Mouse (Mus musculus) hindbrain, embryonic 10.5 days (tissue): ENCODE results near the gene Sorcs2. TPM values are rescaled to one million over a fixed set of nuclear protein-coding genes. Genes with fewer than 3 reads are reported as not detected.

ENCODE experiments used
- DNase-seq: peaks from one replicate; pipeline ENCODE4 v3.0.0-alpha.2; 2017; ENCODE audit warnings: low spot score
- H3K27ac ChIP-seq: fragments of 300-500 bp; sonication (generic); 2 replicates; pipeline ENCODE4 v1.5.1; 2016; ENCODE audit warnings: mild to moderate bottlenecking, moderate library complexity
- H3K27me3 ChIP-seq: fragments of 300-500 bp; sonication (generic); 2 replicates; pipeline ENCODE4 v1.6.1; 2016; ENCODE audit warnings: mild to moderate bottlenecking; ENCODE audit not compliant: poor library complexity, insufficient read depth, severe bottlenecking
- H3K36me3 ChIP-seq: fragments of 300-500 bp; sonication (generic); 2 replicates; pipeline ENCODE4 v1.6.1; 2016; ENCODE audit warnings: mild to moderate bottlenecking, moderate library complexity
- H3K4me1 ChIP-seq: fragments of 300-500 bp; sonication (generic); replicated peaks from 2 replicates; pipeline ENCODE4 v1.6.1; 2016; ENCODE audit warnings: mild to moderate bottlenecking
- H3K4me3 ChIP-seq: fragments of 300-500 bp; sonication (generic); 2 replicates; pipeline ENCODE4 v1.5.1; 2016; ENCODE audit warnings: mild to moderate bottlenecking, moderate library complexity
- H3K9me3 ChIP-seq: fragments of 300-500 bp; sonication (generic); 2 replicates; pipeline ENCODE4 v1.6.1; 2016; ENCODE audit warnings: mild to moderate bottlenecking, moderate library complexity
- whole genome bisulfite sequencing: fragments of 180-500 bp; shearing (Covaris S2); methylation state at CpG from one replicate; pipeline ENCODE4 v1.1.7; 2016; 5-methylcytosine and 5-hydroxymethylcytosine counted together
- polyA plus RNA-seq: library from polyadenylated mRNA; unstranded; fragments of >200 nt; fragmentation: Nextera tagmentation; extraction: Ambion mirVana; gene quantifications from 2 replicates; pipeline ENCODE4 v1.2.1, GENCODE M21; 2016

The Sorcs2 gene
- polyA plus RNA-seq, 1 experiment from 2014 or later: 10.5 TPM

GRCm38 (mm10) chr5:36039596-36039995, 358.3 kb downstream of the Sorcs2 start:
- whole genome bisulfite sequencing: 97% methylated on average over 5 of the region's 5 CpGs
- Histone ChIP-seq H3K9me3 (no peaks in the 10 kb centered on the region), H3K36me3 (no peaks in the 10 kb centered on the region), H3K4me3 (no peak overlapping the region), H3K27me3 (no peaks in the 10 kb centered on the region), H3K27ac (no peak overlapping the region), H3K4me1 (peaks cover 20% of the 10 kb centered on the region)
- no peak for DNase-seq

DNA sequence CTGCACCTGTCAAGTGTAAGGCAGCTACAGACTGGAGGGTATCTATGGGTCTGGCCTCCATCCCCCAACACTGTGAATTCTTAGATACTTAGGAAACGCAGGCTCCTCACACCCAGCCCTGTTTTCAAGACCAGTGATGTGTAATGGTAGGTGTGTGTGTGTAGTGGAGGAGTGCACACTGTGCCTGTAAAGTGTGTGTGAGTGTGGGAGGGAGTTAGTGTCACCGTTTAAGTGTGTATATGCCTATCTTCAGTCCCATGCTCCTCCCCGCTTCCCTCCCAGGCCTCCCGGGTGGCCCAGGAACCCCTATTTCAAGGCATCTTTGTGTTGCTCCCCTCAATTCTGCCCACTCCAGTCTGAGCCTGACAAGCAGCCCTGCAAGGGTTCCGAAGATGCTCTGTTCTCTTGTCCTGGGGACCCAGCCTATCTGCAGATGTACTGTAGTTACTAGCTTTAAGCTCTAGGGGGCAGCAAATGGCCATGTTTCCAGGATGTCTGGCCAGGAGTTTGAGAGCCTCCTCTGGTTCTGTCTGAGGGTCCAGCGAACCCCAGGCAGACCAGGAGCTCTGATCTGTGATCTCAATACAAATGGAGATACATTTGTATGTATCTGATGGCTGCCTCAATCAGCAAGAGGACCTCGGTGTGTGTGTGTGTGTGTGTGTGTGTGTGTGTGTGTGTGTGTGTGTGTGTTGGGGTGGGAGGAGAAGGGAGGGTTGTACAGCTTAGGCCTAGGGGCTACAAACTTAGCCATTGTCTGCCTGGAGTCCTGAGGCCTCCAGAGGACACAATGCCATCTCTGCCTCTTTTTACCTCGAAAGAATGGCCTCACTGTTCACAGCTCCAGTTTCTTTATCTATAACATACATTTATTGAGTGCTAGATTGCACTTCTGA, 364.2 kb downstream of the Sorcs2 start:
- H3K36me3 ChIP-seq: no peaks in the 10 kb centered on the region
- DNase-seq: peak; percentile 69
- 45% methylated on average over 8 of the region's 8 CpGs for WGBS
- H3K9me3 ChIP-seq: no peaks in the 10 kb centered on the region
- peaks cover 9% of the 10 kb centered on the region; the same call in 1 of the 2 replicates for H3K4me1 ChIP-seq
- no peak overlapping the region for H3K27ac ChIP-seq
- no peak overlapping the region for H3K4me3 ChIP-seq
- 0 out of 2 replicates have a peak, but pooled peaks cover 5% of the 10 kb centered on the region for H3K27me3 ChIP-seq

- Histone ChIP-seq H3K27me3 (no peaks in the 10 kb centered on the region), H3K36me3 (no peaks in the 10 kb centered on the region), H3K9me3 (no peaks in the 10 kb centered on the region), H3K4me1 (peaks cover 18% of the 10 kb centered on the region), H3K4me3 (no peak overlapping the region), H3K27ac (no peak overlapping the region)
- WGBS: 84% methylated on average over 4 of the region's 4 CpGs
- DNase-seq: no peak
These were observed 372.9 kb downstream of the Sorcs2 start for GRCm38 (mm10) chr5:36025076-36025475.

DNA sequence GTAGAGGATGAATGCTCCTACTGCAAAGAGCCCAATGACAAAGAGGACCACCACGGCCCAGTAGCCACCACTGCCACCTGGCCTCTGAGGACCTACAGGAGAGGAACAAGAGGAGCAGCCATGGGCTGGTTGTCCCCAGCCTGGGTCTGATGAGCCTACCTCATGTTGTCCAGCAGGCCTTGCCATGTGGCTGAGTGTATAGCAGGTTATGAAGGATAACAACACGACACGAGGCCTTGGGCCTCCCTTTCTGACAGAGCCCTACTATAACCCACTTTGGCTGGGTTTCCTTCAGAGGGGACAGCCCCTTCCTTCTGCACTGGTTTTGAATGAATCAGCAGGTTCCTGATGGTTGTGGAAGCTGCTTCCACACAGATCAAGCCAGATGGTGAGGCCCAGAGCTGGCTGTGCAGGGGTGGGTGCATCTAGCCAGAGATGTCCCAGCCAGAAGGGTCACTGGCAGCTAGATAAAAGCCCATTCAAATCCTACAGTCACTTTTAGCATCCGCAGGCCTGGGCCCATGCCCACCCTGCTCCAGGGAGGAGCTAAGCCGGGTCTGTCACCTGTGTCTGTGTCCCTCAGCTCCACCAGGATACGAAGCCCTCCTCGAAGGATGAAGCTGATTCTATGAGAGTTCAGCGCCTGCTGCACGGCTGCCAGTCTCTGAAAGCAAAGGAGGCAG, 373.8 kb downstream of the Sorcs2 start:
- Histone ChIP-seq H3K36me3 (0 out of 2 replicates have a peak, but pooled peaks cover 2% of the 10 kb centered on the region), H3K4me1 (peaks cover 18% of the 10 kb centered on the region), H3K4me3 (no peak overlapping the region), H3K9me3 (no peaks in the 10 kb centered on the region), H3K27ac (no peak overlapping the region; the same call in 1 of the 2 replicates), H3K27me3 (no peaks in the 10 kb centered on the region)
- 84% methylated on average over 9 of the region's 9 CpGs for WGBS
- DNase-seq: no peak

DNA sequence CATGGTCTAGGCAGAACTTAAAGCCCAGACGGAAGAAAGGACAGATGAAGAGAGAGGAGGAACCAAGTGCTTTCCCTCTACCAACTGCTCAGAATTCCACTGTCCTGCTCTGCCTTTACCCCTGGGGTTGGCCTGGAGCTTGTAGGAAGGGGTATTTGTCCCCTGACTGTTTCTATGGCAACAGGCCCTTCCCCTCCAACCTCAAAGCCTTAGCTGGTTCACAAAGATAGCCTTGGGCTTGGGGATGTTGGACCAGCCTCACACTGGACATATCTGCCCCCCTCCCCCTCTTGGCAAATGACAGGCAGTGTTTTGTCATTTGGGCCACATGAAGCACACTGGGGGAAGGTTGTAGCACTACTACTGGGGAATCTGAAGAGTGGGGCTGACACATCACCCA, 375.6 kb downstream of the Sorcs2 start:
- Histone ChIP-seq H3K4me3 (no peak overlapping the region), H3K27me3 (no peaks in the 10 kb centered on the region), H3K27ac (peak overlapping the region; percentile 26; the same call in 1 of the 2 replicates), H3K36me3 (0 out of 2 replicates have a peak, but pooled peaks cover 12% of the 10 kb centered on the region), H3K4me1 (peaks cover 18% of the 10 kb centered on the region), H3K9me3 (no peaks in the 10 kb centered on the region)
- no peak for DNase-seq
- 85% methylated on average over 1 of the region's 1 CpGs for WGBS

DNA sequence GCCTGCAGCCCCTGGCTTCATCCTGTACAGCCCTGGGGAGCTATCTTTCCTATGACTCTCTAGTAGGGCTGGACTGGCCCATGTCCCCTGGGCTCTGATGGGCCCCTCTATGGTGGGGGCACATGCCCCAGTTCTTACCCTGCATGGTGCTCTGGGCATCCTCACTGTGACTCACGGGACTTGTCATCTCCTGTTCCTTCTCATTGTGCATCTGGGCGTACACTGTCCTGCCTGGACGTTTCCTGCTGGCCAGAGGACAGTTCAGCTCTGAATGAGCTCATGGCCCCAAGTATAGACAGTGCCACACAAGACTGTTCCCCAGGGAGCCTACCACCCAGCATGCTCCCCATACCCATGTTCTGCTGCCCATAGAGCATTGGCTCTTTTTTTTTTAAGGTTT, 376.8 kb downstream of the Sorcs2 start:
- Histone ChIP-seq H3K4me3 (no peak overlapping the region), H3K9me3 (no peaks in the 10 kb centered on the region), H3K27ac (no peak overlapping the region), H3K36me3 (0 out of 2 replicates have a peak, but pooled peaks cover 12% of the 10 kb centered on the region), H3K27me3 (no peaks in the 10 kb centered on the region), H3K4me1 (peaks cover 18% of the 10 kb centered on the region)
- WGBS: 80% methylated on average over 3 of the region's 3 CpGs
- DNase-seq: no peak

DNA sequence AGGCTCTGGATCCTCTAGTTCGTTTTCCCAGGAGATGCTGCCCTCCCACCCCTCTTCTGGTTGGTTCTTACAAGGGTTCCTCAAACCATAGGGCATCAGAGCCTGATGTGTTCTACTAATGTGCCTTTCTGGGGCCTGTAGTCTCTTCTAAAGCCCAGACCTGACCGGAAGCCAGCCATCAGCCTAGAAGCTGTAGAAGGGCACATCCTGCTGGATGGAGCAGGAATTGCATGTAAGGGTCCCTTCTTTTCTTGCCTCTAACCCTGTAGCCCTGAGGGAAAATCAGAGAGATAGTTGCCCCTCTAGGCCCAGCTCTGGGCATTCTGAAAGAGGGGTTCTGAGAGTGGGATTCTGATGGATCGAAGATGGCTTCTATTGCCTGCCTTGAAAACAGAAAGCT, 379.6 kb downstream of the Sorcs2 start:
- Histone ChIP-seq H3K27ac (no peak overlapping the region), H3K36me3 (0 out of 2 replicates have a peak, but pooled peaks cover 12% of the 10 kb centered on the region), H3K27me3 (no peaks in the 10 kb centered on the region), H3K4me1 (peaks cover 13% of the 10 kb centered on the region), H3K9me3 (no peaks in the 10 kb centered on the region), H3K4me3 (no peak overlapping the region)
- peak; percentile 14 for DNase-seq
- WGBS: 89% methylated on average over 3 of the region's 3 CpGs

GRCm38 (mm10) chr5:36009405-36009804, 388.5 kb downstream of the Sorcs2 start:
- Histone ChIP-seq H3K4me3 (no peak overlapping the region), H3K9me3 (no peaks in the 10 kb centered on the region), H3K4me1 (no peaks in the 10 kb centered on the region), H3K36me3 (no peaks in the 10 kb centered on the region), H3K27ac (no peak overlapping the region), H3K27me3 (no peaks in the 10 kb centered on the region)
- 87% methylated on average over 4 of the region's 4 CpGs for WGBS
- no peak for DNase-seq

- DNase-seq: no peak
- no peaks in the 10 kb centered on the region for H3K9me3 ChIP-seq
- no peaks in the 10 kb centered on the region for H3K4me1 ChIP-seq
- H3K27ac ChIP-seq: no peak overlapping the region
- no peaks in the 10 kb centered on the region for H3K27me3 ChIP-seq
- 86% methylated on average over 10 of the region's 10 CpGs for WGBS
- H3K4me3 ChIP-seq: no peak overlapping the region
- H3K36me3 ChIP-seq: peaks cover 7% of the 10 kb centered on the region
These were observed 390.3 kb downstream of the Sorcs2 start for GRCm38 (mm10) chr5:36007649-36008048.

- H3K27me3 ChIP-seq: no peaks in the 10 kb centered on the region
- H3K4me3 ChIP-seq: no peak overlapping the region
- H3K27ac ChIP-seq: no peak overlapping the region
- no peak for DNase-seq
- no peaks in the 10 kb centered on the region for H3K9me3 ChIP-seq
- peaks cover 17% of the 10 kb centered on the region for H3K36me3 ChIP-seq
- H3K4me1 ChIP-seq: no peaks in the 10 kb centered on the region
- 85% methylated on average over 5 of the region's 5 CpGs for WGBS
These were observed 391.4 kb downstream of the Sorcs2 start for GRCm38 (mm10) chr5:36006586-36006985.

- H3K4me1 ChIP-seq: no peaks in the 10 kb centered on the region
- 88% methylated on average over 8 of the region's 8 CpGs for WGBS
- DNase-seq: no peak
- peaks cover 22% of the 10 kb centered on the region for H3K36me3 ChIP-seq
- H3K27ac ChIP-seq: no peak overlapping the region
- H3K9me3 ChIP-seq: no peaks in the 10 kb centered on the region
- no peak overlapping the region for H3K4me3 ChIP-seq
- H3K27me3 ChIP-seq: no peaks in the 10 kb centered on the region
These were observed 391.8 kb downstream of the Sorcs2 start for GRCm38 (mm10) chr5:36006106-36006505.

GRCm38 (mm10) chr5:36003797-36004196, 394.1 kb downstream of the Sorcs2 start:
- H3K27ac ChIP-seq: no peak overlapping the region
- H3K9me3 ChIP-seq: no peaks in the 10 kb centered on the region
- H3K36me3 ChIP-seq: peaks cover 45% of the 10 kb centered on the region
- H3K27me3 ChIP-seq: no peaks in the 10 kb centered on the region
- DNase-seq: no peak
- WGBS: 86% methylated on average over 10 of the region's 10 CpGs
- no peaks in the 10 kb centered on the region for H3K4me1 ChIP-seq
- H3K4me3 ChIP-seq: no peak overlapping the region
